Mouse (Mus musculus) cerebellum, postnatal 14 days (tissue): ENCODE data around the gene Btbd17.

Experiments
- DNase-seq, 2 experiments: peaks; one replicate each; pipeline ENCODE4 v3.0.0; 2021; ENCODE audit warnings: mixed read lengths in 2 of 2

The Btbd17 gene

DNA sequence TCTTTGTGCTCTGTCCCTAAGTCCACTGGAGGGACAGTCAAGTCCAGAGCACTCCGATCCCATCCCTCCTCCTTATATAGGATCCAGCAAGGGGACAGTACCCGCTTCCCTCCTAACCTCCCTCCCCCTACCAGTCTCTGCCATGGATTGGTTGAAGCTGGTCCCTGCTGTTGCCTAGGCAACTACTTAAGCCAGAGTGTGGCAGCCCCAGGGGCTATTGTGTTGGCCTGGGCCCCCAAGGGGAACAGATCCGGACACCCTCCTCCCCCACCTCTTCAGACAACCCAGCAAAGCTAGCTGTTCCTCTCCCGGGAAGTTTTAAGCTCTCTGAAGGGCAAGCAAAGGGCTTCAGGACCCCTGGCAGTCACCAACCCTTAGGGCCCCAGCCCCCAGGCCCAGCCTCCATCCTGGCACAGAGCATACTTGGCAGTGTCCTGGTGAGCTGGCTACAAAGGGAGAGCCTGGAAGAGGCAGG lies at the start of gene Btbd17:
TSS of gene Btbd17 (minus strand) at position 98 of the 475 bp plus-strand sequence.
- peak; percentile 73 to 74 for DNase-seq

DNA sequence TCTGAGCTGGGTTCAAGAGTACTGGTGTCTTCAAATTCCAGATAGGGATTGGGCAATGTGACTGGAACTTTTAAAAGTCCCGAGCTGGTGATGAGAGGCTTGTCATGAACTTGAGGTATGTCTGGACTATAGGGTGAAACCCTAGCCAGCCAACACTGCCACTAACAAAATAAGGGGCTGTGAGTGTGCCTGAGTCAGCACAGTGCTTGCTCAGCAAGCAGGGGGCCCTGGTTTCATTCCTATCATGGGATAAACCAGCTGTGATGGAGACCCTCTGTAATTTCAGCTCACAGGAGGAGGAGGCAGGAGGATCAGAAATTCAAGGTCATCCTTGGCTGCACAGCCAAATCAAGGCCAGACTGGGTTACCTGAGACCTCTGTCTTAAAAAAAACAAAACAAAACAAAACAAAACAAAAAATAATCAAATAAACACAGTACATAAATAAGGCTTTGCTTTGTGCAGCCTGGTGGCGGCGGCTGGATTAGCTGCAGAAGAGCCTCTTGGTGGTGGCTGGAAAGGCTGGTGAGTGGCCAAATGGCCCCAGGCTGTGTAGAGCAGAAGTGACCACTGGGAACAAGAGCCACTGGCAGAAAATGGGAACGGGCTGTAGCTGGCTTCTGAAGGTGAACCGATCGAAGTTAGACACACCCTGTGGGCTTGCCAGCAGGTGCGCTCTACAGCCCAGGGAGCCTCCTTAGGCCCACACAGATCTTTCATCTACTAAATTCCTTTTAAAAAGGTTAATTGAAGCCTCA lies 48.9 kb upstream of the Btbd17 start:
- no peak for DNase-seq

- no peak for DNase-seq
Measured at GRCm38 (mm10) chr11:114843818-114844463, 48.2 kb upstream of the Btbd17 start.

DNA sequence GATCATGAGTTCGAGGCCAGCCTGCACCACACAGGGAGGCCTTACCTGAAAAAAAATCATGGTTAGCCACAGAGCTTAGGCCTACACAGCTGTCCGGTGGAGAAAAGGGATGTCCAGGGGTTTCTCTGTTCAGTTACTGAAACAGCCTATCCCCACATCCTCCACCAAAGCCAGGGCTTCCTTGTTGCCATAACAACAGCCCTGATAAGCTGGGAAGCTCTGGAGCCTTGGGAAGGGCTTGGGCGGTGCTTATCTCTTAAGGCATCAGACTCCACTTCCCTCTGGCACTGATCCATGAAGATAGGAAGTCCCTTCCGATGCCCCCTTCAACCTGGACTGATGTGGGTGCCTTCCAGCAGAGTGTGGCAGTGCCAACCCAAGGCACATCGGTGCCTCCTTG lies 37.4 kb upstream of the Btbd17 start:
- no peak for DNase-seq

- DNase-seq: peak in 1 of 2 experiments; percentile 42
Measured at GRCm38 (mm10) chr11:114830433-114830773, 34.7 kb upstream of the Btbd17 start.

DNA sequence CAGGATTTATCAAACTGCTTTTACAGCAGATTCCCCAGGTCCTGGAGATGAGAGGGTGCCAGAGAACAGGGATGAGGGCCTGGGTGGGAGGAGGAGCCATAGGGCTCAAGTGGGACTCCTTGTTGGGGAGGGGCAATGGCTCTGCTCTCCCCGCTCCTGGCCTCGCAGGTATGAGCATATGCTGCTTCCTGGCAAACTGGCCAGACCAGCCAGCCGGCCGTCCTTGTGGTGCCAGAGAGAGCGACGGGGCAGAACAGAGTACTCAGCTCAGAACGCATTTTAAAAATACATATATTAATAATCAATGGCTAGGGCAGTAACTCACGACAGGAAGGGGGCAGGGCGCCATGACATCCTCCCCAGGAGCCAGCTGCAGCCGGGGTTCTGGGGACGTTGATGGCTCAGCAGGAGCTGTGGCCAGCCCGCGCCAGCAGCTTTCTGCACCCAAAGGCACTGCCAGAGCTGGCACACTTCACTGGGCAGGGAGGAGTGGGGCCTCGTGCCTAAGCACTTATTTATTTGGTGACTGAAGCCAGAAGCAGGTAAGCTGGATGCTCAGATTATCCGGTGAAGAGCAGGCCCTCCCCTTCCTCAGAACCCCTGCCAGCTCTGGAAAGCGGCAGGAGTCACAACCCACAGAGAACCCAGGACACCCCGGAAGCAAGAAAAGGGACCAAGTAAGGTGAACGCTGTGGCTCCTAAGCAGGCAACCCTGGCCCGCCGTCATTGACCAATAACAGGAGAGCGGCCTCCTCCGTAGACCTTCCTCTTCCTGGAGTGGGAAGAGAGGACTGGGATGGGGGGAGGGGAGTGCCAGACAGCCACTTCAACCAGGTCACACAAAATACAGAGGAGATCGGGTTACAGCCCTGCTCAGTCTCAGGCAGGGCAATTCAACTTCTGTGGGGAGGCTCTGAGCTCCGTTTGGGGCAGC lies 34.0 kb upstream of the Btbd17 start:
- peak; percentile 89 to 93 for DNase-seq

DNA sequence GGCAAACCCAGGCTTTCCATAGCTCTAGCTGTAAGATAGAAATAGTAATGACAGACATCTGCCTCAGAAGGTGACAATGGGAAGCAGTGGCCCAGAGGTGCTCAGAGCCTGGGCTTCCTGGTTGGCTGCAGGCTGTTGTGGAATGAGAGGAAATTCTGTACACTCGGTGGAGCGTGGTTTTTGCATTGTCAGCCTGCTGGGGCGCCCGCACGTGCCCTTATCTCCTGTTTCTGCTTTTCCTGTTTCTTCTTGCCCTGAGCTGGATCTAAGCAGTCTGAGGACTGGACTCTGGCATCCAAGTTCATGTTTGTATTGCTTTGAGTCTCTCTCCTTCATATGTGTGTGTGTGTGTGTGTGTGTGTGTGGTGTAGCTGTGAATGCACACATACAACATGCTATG lies 30.9 kb upstream of the Btbd17 start:
- DNase-seq: no peak

GRCm38 (mm10) chr11:114823199-114823725 lies 27.5 kb upstream of the Btbd17 start:
- DNase-seq: no peak

- DNase-seq: peak; percentile 88 to 91
Measured at GRCm38 (mm10) chr11:114822727-114823126, 27.0 kb upstream of the Btbd17 start.

- no peak for DNase-seq
Measured at GRCm38 (mm10) chr11:114821325-114821724, 25.6 kb upstream of the Btbd17 start.

- DNase-seq: no peak
Measured at GRCm38 (mm10) chr11:114820444-114820843, 24.7 kb upstream of the Btbd17 start.

- DNase-seq: no peak
Measured at GRCm38 (mm10) chr11:114819110-114819509, 23.4 kb upstream of the Btbd17 start.

GRCm38 (mm10) chr11:114818185-114818584 lies 22.4 kb upstream of the Btbd17 start:
- no peak for DNase-seq

DNA sequence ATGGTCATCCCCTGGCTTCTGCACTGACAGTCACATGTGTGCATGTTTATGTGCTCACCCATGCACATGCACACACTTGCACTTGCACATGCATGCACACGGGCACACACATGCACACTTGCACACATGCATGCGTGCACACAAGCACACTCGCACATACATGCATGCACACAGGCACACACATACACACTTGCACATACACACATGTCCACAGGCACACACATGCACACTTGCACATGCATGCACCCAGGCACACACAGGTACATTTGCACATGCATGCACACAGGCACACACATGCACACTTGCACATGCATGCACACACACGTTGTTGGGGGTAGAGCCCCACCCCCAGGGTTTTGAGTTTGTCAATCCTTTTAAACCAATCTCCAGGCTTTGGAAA lies 21.2 kb upstream of the Btbd17 start:
- DNase-seq: no peak

DNA sequence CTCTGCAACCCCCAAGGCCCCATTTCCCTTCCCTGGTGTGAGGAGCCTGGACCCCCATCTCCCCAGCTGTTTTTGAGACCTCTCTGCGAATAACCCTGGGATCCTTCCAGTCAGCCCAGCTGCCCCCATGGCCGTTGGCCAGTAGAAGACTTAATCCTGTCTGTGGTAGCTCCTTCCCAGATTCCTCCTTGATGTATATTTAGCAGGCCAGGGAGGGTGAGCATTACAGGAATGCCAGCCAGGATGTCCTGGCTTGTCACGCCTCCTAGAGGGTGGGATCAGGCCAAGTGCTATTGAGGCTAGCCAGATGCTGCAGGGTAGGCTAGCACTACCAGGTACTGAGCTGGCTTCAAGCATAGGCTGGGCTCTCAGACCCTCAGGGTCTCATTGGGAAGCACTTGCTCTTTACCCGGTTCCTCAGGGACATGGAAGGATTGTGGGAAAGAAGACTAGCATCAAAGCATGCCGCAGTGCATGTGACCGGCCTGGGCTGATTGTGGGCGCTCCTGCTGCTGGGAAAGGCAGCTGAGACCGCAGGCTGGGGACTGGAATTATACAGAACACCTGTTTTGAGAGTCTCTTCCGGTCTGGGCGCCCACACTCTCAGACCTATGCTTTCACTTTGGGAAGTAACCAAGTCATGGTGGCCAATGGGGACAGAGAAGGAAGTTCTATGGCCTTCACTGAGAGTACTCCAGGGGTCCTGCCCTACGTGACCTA lies 19.3 kb upstream of the Btbd17 start:
- peak; percentile 50 to 56 for DNase-seq

DNA sequence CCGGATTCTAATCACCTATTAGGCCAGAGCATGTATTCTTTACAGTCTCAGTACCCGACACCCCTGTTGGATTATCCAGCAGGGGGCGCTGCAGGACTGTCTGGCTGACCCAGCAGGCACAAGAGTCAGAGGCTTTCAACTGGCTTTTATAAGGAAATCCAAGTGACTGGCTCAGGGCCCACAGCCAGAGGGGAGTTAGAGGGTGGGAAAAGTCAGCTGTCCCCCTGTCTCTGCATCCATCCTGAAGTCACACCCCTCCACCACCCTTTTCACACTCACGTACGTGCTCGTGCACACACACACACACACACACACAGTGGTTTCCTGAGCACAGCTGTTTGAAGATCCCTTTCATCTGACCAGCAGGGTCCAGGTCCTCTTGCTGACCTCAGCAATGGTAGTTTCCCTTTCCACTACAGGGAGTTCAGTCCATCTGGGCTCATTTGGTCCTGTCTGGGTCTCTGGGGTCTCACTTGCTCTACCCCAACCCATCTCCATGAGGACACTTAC lies 17.0 kb upstream of the Btbd17 start:
- peak; percentile 99 to 100 for DNase-seq

DNA sequence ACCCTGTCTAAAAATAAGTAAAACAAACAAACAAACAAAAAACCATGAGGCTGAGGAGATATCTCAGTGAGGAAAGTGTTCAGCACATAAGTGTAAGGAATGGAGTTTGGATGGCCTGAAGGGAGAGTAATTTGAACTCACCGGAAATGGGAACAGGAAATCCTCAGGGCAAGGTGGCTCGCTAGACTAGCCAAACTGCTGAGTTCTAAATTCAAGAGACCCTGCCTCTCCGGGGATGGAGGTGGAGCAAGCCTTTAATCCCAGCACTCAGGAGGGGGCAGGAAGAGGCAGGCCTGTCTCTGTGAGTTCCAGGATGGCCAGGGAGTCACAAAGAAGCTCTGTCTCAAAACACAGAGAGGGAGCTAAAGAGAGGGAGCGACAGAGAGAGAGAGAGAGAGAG lies 14.6 kb upstream of the Btbd17 start:
- no peak for DNase-seq

DNA sequence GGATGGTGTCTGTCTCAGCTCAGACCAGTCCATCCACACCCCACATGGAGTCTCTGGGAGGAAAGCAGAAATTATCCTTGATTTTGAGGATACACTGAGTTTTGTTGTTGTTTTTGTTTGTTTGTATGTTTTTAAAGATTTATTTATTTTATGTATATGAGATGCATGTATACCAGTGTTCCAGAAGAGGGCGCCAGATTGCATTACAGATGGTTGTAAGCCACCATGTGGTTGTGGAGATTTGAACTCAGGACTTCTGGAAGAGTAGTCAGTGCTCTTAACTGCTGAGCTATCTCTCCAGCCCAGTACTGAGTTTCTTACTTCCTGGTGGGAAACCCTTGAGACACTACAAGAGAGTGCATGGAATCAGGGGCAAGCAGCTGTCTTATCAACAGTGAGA lies 13.6 kb upstream of the Btbd17 start:
- no peak for DNase-seq

- no peak for DNase-seq
Measured at GRCm38 (mm10) chr11:114807686-114808427, 12.1 kb upstream of the Btbd17 start.

DNA sequence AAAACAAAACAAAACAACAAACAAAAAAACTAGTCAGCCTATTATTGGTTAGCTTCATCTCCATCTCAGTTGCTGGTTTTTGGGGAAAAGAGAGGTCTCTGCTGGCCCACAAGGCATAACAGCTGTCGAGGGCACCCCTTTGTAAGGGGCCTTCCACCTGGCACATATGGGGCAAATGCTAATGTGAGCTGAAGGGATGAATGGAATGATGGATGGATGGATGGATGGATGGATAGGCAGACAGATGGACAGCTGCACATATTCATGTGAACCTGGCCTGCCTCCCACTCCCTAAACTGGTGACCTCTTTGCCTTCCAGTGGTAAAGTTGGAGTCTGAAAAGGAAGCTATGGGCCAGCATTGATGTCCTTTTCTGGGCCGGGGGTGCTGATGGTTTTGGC lies 11.3 kb upstream of the Btbd17 start:
- no peak for DNase-seq

- no peak for DNase-seq
Measured at GRCm38 (mm10) chr11:114803990-114804389, 8.2 kb upstream of the Btbd17 start.
